Mouse (Mus musculus) layer of hippocampus, adult 11-12 months (tissue): ENCODE measurements at regions not wholly inside any gene's neighbourhood (a gene's known extent, or its start where the extent isn't known, plus 50 kb on each side); places are given as distances from the start of the nearest gene placed in this dataset.

Experiments
- DNase-seq: peaks from one replicate; pipeline ENCODE4 v3.0.0; 2022; ENCODE audit warnings: low spot score

- DNase-seq = no peak
These were observed 71.9 kb upstream of the Zfp217 start for GRCm38 (mm10) chr2:170219611-170220401.

GRCm38 (mm10) chr2:170219161-170219581 lies 71.3 kb upstream of the Zfp217 start:
- no peak for DNase-seq

GRCm38 (mm10) chr2:170218230-170219044 lies 70.5 kb upstream of the Zfp217 start:
- peak; percentile 64 for DNase-seq

GRCm38 (mm10) chr2:170216311-170216710 lies 68.4 kb upstream of the Zfp217 start:
- DNase-seq = no peak

GRCm38 (mm10) chr2:170209121-170209520 lies 61.2 kb upstream of the Zfp217 start:
- no peak for DNase-seq

- DNase-seq = no peak
These were observed 60.0 kb upstream of the Zfp217 start for GRCm38 (mm10) chr2:170207878-170208277.

- no peak for DNase-seq
These were observed 59.5 kb upstream of the Zfp217 start for GRCm38 (mm10) chr2:170207395-170207794.

GRCm38 (mm10) chr2:170206870-170207269 lies 59.0 kb upstream of the Zfp217 start:
- no peak for DNase-seq

GRCm38 (mm10) chr2:170206442-170206754 lies 58.5 kb upstream of the Zfp217 start:
- DNase-seq = no peak

GRCm38 (mm10) chr2:170205591-170206441 lies 57.9 kb upstream of the Zfp217 start:
- no peak for DNase-seq

- no peak for DNase-seq
These were observed 57.0 kb upstream of the Zfp217 start for GRCm38 (mm10) chr2:170204768-170205514.

GRCm38 (mm10) chr2:170203496-170203895 lies 55.6 kb upstream of the Zfp217 start:
- DNase-seq = no peak

GRCm38 (mm10) chr2:170201816-170202371 lies 54.0 kb upstream of the Zfp217 start:
- no peak for DNase-seq
